Comparison of ENCODE assay signal across 17 mouse cellular contexts in the genomic region with DNA sequence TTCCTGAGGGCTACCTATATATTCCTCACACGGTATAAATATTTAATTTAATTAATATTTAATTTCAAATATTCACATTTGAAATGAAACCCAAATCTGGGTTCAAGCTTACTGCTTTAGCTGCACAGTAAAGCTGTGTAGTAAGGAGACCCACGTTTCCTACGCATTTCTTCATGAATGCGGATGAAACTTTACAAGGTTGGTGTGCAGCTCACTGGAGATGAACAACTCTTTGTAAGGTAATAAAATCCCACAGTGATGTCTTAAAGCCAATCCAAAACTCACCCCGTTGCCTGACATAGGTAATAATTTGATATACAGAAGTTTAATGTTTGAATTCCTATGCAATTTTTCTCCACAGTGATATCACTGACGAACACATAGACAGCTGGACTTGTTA. TPM values are rescaled to one million over a fixed set of nuclear protein-coding genes. Genes with fewer than 3 reads are reported as not detected.
"Had no signal": no experiment of that assay in that cellular context is flagged by ENCODE, and none has a peak within 500 bp of the region (broad histone marks: within the 10 kb centered on the region; RNA-seq: fewer than 3 reads in every experiment).

No protein-coding gene starts in this region.

- H3K27ac ChIP-seq: neural tube, embryonic 13.5 days; neural tube, embryonic 15.5 days; stomach, embryonic 15.5 days; stomach, postnatal 0 days had no signal

- H3K4me3 ChIP-seq: neural tube, embryonic 13.5 days; neural tube, embryonic 15.5 days; stomach, embryonic 15.5 days had no signal

- H3K9ac ChIP-seq: neural tube, embryonic 13.5 days; neural tube, embryonic 15.5 days; stomach, embryonic 15.5 days had no signal

- H3K9me3 ChIP-seq: neural tube, embryonic 13.5 days; neural tube, embryonic 15.5 days; stomach, embryonic 15.5 days had no signal

- H3K4me1 ChIP-seq: neural tube, embryonic 13.5 days; neural tube, embryonic 15.5 days; stomach, embryonic 15.5 days had no signal

- DNase-seq: retina, postnatal 1 day; right cerebral cortex, adult 18-20 months; right cerebral cortex, postnatal 14 days; right cerebral cortex, postnatal 25 days; right cerebral cortex, postnatal 4 days; spleen, adult 18-20 months; thymus, adult 18-20 months; thymus, adult 2 months; thymus, postnatal 14 days; thymus, postnatal 25 days; thymus, postnatal 36 days; thymus, postnatal 4 days had no signal

- H3K27me3 ChIP-seq: neural tube, embryonic 13.5 days; neural tube, embryonic 15.5 days; stomach, embryonic 15.5 days had no signal

- H3K36me3 ChIP-seq: stomach, embryonic 15.5 days had no signal

- H3K4me2 ChIP-seq: neural tube, embryonic 13.5 days; neural tube, embryonic 15.5 days; stomach, embryonic 15.5 days had no signal

RNA-seq across cellular contexts. Expression of a gene that starts 58.9 kb away (rescaled TPM):
- total RNA-seq: neutrophil, adult 5-6 weeks had no signal
